Mouse (Mus musculus): ENCODE measurements around the gene Zfp667.
"Not testable (repeated sequence)": the region's sequence is repeated elsewhere in the genome, so short reads cannot be mapped to it uniquely, and the experiment has no call there.

Zfp667 gene

GRCm38 (mm10) chr7:6285842-6286705 lies at the start of gene Zfp667:
TSS of gene Zfp667 (plus strand) at chr7:6286579.
- ATAC-seq (ENCODE audit: insufficient number of reproducible peaks, low FRiP score, low TSS enrichment), result peak; percentile 67

GRCm38 (mm10) chr7:6239787-6240186 lies 46.6 kb upstream of the Zfp667 start:
- no peak for ATAC-seq (ENCODE audit: insufficient number of reproducible peaks, low FRiP score, low TSS enrichment)

- not testable (repeated sequence) for ATAC-seq (ENCODE audit: insufficient number of reproducible peaks, low FRiP score, low TSS enrichment)
These were observed 45.4 kb upstream of the Zfp667 start for GRCm38 (mm10) chr7:6240841-6241425.

GRCm38 (mm10) chr7:6244361-6245292 lies 41.8 kb upstream of the Zfp667 start:
- ATAC-seq (ENCODE audit: insufficient number of reproducible peaks, low FRiP score, low TSS enrichment), result no peak

GRCm38 (mm10) chr7:6252410-6252809 lies 34.0 kb upstream of the Zfp667 start, which contains the start of gene Epp13:
TSS of gene Epp13 (plus strand) at chr7:6252710.
- ATAC-seq (ENCODE audit: insufficient number of reproducible peaks, low FRiP score, low TSS enrichment), result no peak

GRCm38 (mm10) chr7:6254451-6254850 lies 31.9 kb upstream of the Zfp667 start:
- ATAC-seq (ENCODE audit: insufficient number of reproducible peaks, low FRiP score, low TSS enrichment), result no peak

- ATAC-seq (ENCODE audit: insufficient number of reproducible peaks, low FRiP score, low TSS enrichment), result no peak
These were observed 29.0 kb upstream of the Zfp667 start for GRCm38 (mm10) chr7:6257386-6257785.

GRCm38 (mm10) chr7:6258232-6259220 lies 27.9 kb upstream of the Zfp667 start:
- no peak for ATAC-seq (ENCODE audit: insufficient number of reproducible peaks, low FRiP score, low TSS enrichment)

GRCm38 (mm10) chr7:6260004-6260403 lies 26.4 kb upstream of the Zfp667 start:
- not testable (repeated sequence) for ATAC-seq (ENCODE audit: insufficient number of reproducible peaks, low FRiP score, low TSS enrichment)

- no peak for ATAC-seq (ENCODE audit: insufficient number of reproducible peaks, low FRiP score, low TSS enrichment)
These were observed 24.3 kb upstream of the Zfp667 start for GRCm38 (mm10) chr7:6262120-6262519.

GRCm38 (mm10) chr7:6262984-6263383 lies 23.4 kb upstream of the Zfp667 start:
- ATAC-seq (ENCODE audit: insufficient number of reproducible peaks, low FRiP score, low TSS enrichment), result no peak

GRCm38 (mm10) chr7:6265695-6266094 lies 20.7 kb upstream of the Zfp667 start:
- no peak for ATAC-seq (ENCODE audit: insufficient number of reproducible peaks, low FRiP score, low TSS enrichment)

GRCm38 (mm10) chr7:6277906-6278305 lies 8.5 kb upstream of the Zfp667 start:
- ATAC-seq (ENCODE audit: insufficient number of reproducible peaks, low FRiP score, low TSS enrichment), result no peak

- ATAC-seq (ENCODE audit: insufficient number of reproducible peaks, low FRiP score, low TSS enrichment), result no peak
These were observed 3.6 kb upstream of the Zfp667 start for GRCm38 (mm10) chr7:6282749-6283148.

GRCm38 (mm10) chr7:6283451-6284075 lies 2.8 kb upstream of the Zfp667 start:
- ATAC-seq (ENCODE audit: insufficient number of reproducible peaks, low FRiP score, low TSS enrichment), result peak; percentile 70

- ATAC-seq (ENCODE audit: insufficient number of reproducible peaks, low FRiP score, low TSS enrichment), result no peak
These were observed 1.9 kb upstream of the Zfp667 start for GRCm38 (mm10) chr7:6284442-6285012.

- ATAC-seq (ENCODE audit: insufficient number of reproducible peaks, low FRiP score, low TSS enrichment), result no peak
These were observed 1.0 kb upstream of the Zfp667 start for GRCm38 (mm10) chr7:6285366-6285765.

- ATAC-seq (ENCODE audit: insufficient number of reproducible peaks, low FRiP score, low TSS enrichment), result no peak
These were observed 647 bp downstream of the Zfp667 start for GRCm38 (mm10) chr7:6286921-6287531.
